ENCODE assay signal across 30 mouse cellular contexts in genomic region chr11:95198196-95198595, GRCm38 (mm10). TPM values are rescaled to one million over a fixed set of nuclear protein-coding genes. Genes with fewer than 3 reads are reported as not detected.
DNase-seq lines count a peak whose midpoint lies in the region; ATAC-seq and TF ChIP-seq lines count a peak whose summit lies in the region.
"Had no signal": no experiment of that assay in that cellular context is flagged by ENCODE, and none has a peak within 500 bp of the region (broad histone marks: within the 10 kb centered on the region; RNA-seq: fewer than 3 reads in every experiment).

No protein-coding gene starts in this region.

- H3K4me2 ChIP-seq in heart, embryonic 12.5 days = no peak overlapping the region
- no peak overlapping the region for H3K4me2 ChIP-seq in stomach, embryonic 14.5 days (replicated peaks; ENCODE audit: low read depth, low read length)
- no peak overlapping the region for H3K4me2 ChIP-seq in stomach, postnatal 0 days (replicated peaks; ENCODE audit: low read depth)
- H3K4me2 ChIP-seq in embryonic facial prominence, embryonic 14.5 days (ENCODE audit: low read depth, low read length) = no peak overlapping the region
- H3K4me2 ChIP-seq: hindbrain, embryonic 12.5 days; kidney, embryonic 15.5 days; liver, embryonic 15.5 days; neural tube, embryonic 13.5 days had no signal

- no peaks in the 10 kb centered on the region for H3K9me3 ChIP-seq in heart, embryonic 12.5 days (replicated peaks)
- H3K9me3 ChIP-seq in stomach, embryonic 14.5 days (ENCODE audit: control insufficient read depth, low read depth, low read length) = no peaks in the 10 kb centered on the region
- no peaks in the 10 kb centered on the region for H3K9me3 ChIP-seq in stomach, postnatal 0 days (ENCODE audit: control insufficient read depth, low read length)
- H3K9me3 ChIP-seq in embryonic facial prominence, embryonic 14.5 days (ENCODE audit: control insufficient read depth, low read length) = no peaks in the 10 kb centered on the region
- H3K9me3 ChIP-seq: G1E; hindbrain, embryonic 12.5 days; kidney, embryonic 15.5 days; liver, embryonic 15.5 days; midbrain, embryonic 10.5 days; neural tube, embryonic 13.5 days had no signal

- H3K27ac ChIP-seq in heart, embryonic 12.5 days (ENCODE audit: poor library complexity, severe bottlenecking) = no peak overlapping the region
- no peak overlapping the region for H3K27ac ChIP-seq in stomach, embryonic 14.5 days (ENCODE audit: low read length)
- H3K27ac ChIP-seq in stomach, postnatal 0 days (replicated peaks) = no peak overlapping the region
- no peak overlapping the region for H3K27ac ChIP-seq in embryonic facial prominence, embryonic 14.5 days (replicated peaks; ENCODE audit: low read depth, low read length)
- H3K27ac ChIP-seq: heart, adult 2 months; hindbrain, embryonic 12.5 days; kidney, embryonic 15.5 days; left cerebral cortex, adult 2 months; liver, embryonic 15.5 days; macrophage; midbrain, embryonic 10.5 days; neural tube, embryonic 13.5 days had no signal

- peak; percentile 15 to 18 for DNase-seq in heart, postnatal 10 days
- no peak for DNase-seq in stomach, postnatal 0 days (ENCODE audit: low spot score)
- no peak for DNase-seq in embryonic facial prominence, embryonic 14.5 days (ENCODE audit: low spot score)
- no peak for DNase-seq in ovary, postnatal 10 days (ENCODE audit: low spot score)
- DNase-seq: adrenal gland, adult 2 months; B cell, adult 2 months; cerebellum, adult 11 months; cerebellum, adult 9-11 months; forebrain, postnatal 0 days; gastrocnemius, postnatal 25 days; heart, adult 2 months; liver; right cerebral cortex, postnatal 4 days had no signal

- intact Hi-C loops in heart, postnatal 10 days (cut with DNase I) = no loop called here

- H3K9ac ChIP-seq in heart, embryonic 12.5 days = no peak overlapping the region
- H3K9ac ChIP-seq in stomach, embryonic 14.5 days (replicated peaks; ENCODE audit: low read depth, low read length) = peak overlapping the region; percentile 21; the same call in 1 of the 2 replicates
- no peak overlapping the region for H3K9ac ChIP-seq in stomach, postnatal 0 days (ENCODE audit: low read length)
- 0 out of 2 replicates have a peak overlapping the region, but pooled peaks have one; percentile 32 for H3K9ac ChIP-seq in embryonic facial prominence, embryonic 14.5 days (ENCODE audit: low read depth, low read length)
- H3K9ac ChIP-seq: forebrain, postnatal 0 days; hindbrain, embryonic 12.5 days; kidney, embryonic 15.5 days; liver, embryonic 15.5 days; neural tube, embryonic 13.5 days had no signal

- no peak overlapping the region for H3K4me3 ChIP-seq in heart, embryonic 12.5 days
- H3K4me3 ChIP-seq in stomach, embryonic 14.5 days (ENCODE audit: low read depth, low read length) = no peak overlapping the region
- no peak overlapping the region for H3K4me3 ChIP-seq in stomach, postnatal 0 days (ENCODE audit: low read depth, low read length)
- no peak overlapping the region for H3K4me3 ChIP-seq in embryonic facial prominence, embryonic 14.5 days (ENCODE audit: low read depth, low read length)
- H3K4me3 ChIP-seq: heart, adult 2 months; hindbrain, embryonic 12.5 days; kidney, embryonic 15.5 days; left cerebral cortex, adult 2 months; liver, embryonic 15.5 days; midbrain, embryonic 10.5 days; myocyte; neural tube, embryonic 13.5 days had no signal

- H3K27me3 ChIP-seq in heart, embryonic 12.5 days (replicated peaks) = peaks cover 87% of the 10 kb centered on the region
- H3K27me3 ChIP-seq in stomach, embryonic 14.5 days (ENCODE audit: control insufficient read depth, insufficient read depth, low read length) = peaks cover 19% of the 10 kb centered on the region
- H3K27me3 ChIP-seq in stomach, postnatal 0 days (ENCODE audit: control insufficient read depth, insufficient read depth, low read length) = 0 out of 2 replicates have a peak, but pooled peaks cover 2% of the 10 kb centered on the region
- peaks cover 11% of the 10 kb centered on the region; the same call in 1 of the 2 replicates for H3K27me3 ChIP-seq in embryonic facial prominence, embryonic 14.5 days (replicated peaks; ENCODE audit: control insufficient read depth, insufficient read depth, low read length)

- H3K36me3 ChIP-seq in heart, embryonic 12.5 days = no peaks in the 10 kb centered on the region
- H3K36me3 ChIP-seq in stomach, embryonic 14.5 days (ENCODE audit: control insufficient read depth, insufficient read depth, low read length) = no peaks in the 10 kb centered on the region
- H3K36me3 ChIP-seq in stomach, postnatal 0 days (ENCODE audit: control insufficient read depth, insufficient read depth, low read length) = no peaks in the 10 kb centered on the region
- no peaks in the 10 kb centered on the region for H3K36me3 ChIP-seq in embryonic facial prominence, embryonic 14.5 days (ENCODE audit: control insufficient read depth, insufficient read depth, low read length)
- H3K36me3 ChIP-seq: G1E; hindbrain, embryonic 12.5 days; kidney, embryonic 15.5 days; liver, embryonic 15.5 days; midbrain, embryonic 10.5 days; neural tube, embryonic 13.5 days had no signal

- no peak for TF ChIP-seq CTCF in stomach, postnatal 0 days (IDR thresholded peaks at IDR 0.05; ENCODE audit: low read depth)

- H3K4me1 ChIP-seq in heart, embryonic 12.5 days (replicated peaks) = peaks cover 9% of the 10 kb centered on the region
- H3K4me1 ChIP-seq in stomach, embryonic 14.5 days (ENCODE audit: control insufficient read depth, insufficient read depth, low read length) = peaks cover 11% of the 10 kb centered on the region
- H3K4me1 ChIP-seq in stomach, postnatal 0 days (replicated peaks; ENCODE audit: control insufficient read depth, insufficient read depth) = peaks cover 3% of the 10 kb centered on the region; the same call in 1 of the 2 replicates
- peaks cover 12% of the 10 kb centered on the region for H3K4me1 ChIP-seq in embryonic facial prominence, embryonic 14.5 days (ENCODE audit: control insufficient read depth, insufficient read depth, low read length)
- H3K4me1 ChIP-seq: liver, embryonic 15.5 days had no signal

- no peak for ATAC-seq in heart, embryonic 12.5 days (ENCODE audit: insufficient number of reproducible peaks, low FRiP score)
- ATAC-seq in stomach, embryonic 14.5 days (ENCODE audit: insufficient number of reproducible peaks, insufficient read depth, low FRiP score, low read depth) = no peak
- ATAC-seq in stomach, postnatal 0 days (ENCODE audit: low FRiP score, low TSS enrichment) = no peak
- ATAC-seq in embryonic facial prominence, embryonic 14.5 days (ENCODE audit: low read depth) = peak; percentile 47
- no peak for ATAC-seq in megakaryocyte-erythroid progenitor cell, adult 5-6 weeks (replicated peaks; ENCODE audit: low FRiP score, low TSS enrichment, poor library complexity, severe bottlenecking)
- ATAC-seq: forebrain, postnatal 0 days; lung, postnatal 0 days; midbrain, embryonic 16.5 days; Patski had no signal

- WGBS in heart, embryonic 12.5 days = 38% methylated on average over 13 of the region's 13 CpGs
- 32% methylated on average over 13 of the region's 13 CpGs for WGBS in stomach, embryonic 14.5 days
- WGBS in stomach, postnatal 0 days = 35% methylated on average over 13 of the region's 13 CpGs
- 36% methylated on average over 12 of the region's 13 CpGs for WGBS in embryonic facial prominence, embryonic 14.5 days

- TF ChIP-seq EP300 in stomach, postnatal 0 days (optimal IDR thresholded peaks at IDR 0.05) = no peak

RNA-seq across cellular contexts. Expression of gene Dlx4, which starts 52.1 kb away (rescaled TPM):
- under 1 TPM in 1 of 2 experiments, not detected in 1; 0.12 TPM for total RNA-seq in heart, postnatal 10 days (2021)
- polyA plus RNA-seq in heart, embryonic 12.5 days (2016; fragmentation: Nextera tagmentation; extraction: Ambion mirVana) = 0.14 TPM in 1 of 2 replicates, not detected in the other
- polyA plus RNA-seq in stomach, embryonic 14.5 days (2014; fragmentation: Nextera tagmentation; extraction: Ambion mirVana) = 0.46 and 0.52 TPM in 2 replicates
- 1.6 and 1.7 TPM in 2 replicates for polyA plus RNA-seq in stomach, postnatal 0 days (2015; fragmentation: Nextera tagmentation; extraction: Ambion mirVana)
- polyA plus RNA-seq in embryonic facial prominence, embryonic 14.5 days (2014; fragmentation: Nextera tagmentation; extraction: Ambion mirVana) = 3.1 and 3.2 TPM in 2 replicates
- not detected in 2 replicates for total RNA-seq in megakaryocyte-erythroid progenitor cell, adult 5-6 weeks (2014; fragmentation: Nextera tagmentation)
- not detected in 2 replicates for total RNA-seq in megakaryocyte-erythroid progenitor cell, adult 5-6 weeks (2017)
- total RNA-seq: common myeloid progenitor, adult 5-6 weeks; forebrain, postnatal 0 days; gastrocnemius, postnatal 25 days; heart, adult 2 months; left cerebral cortex, adult 2 months; left cerebral cortex, postnatal 36 days had no signal
- polyA plus RNA-seq: G1E; kidney, embryonic 15.5 days; macrophage; neural tube, embryonic 13.5 days had no signal

Comparison
In these comparisons a context has a peak if more than half of its experiments do, and no peak if none do; other contexts are left out.
1. H3K9ac ChIP-seq: peak in stomach, embryonic 14.5 days (single experiment) and embryonic facial prominence, embryonic 14.5 days (single experiment); none in heart, embryonic 12.5 days (single experiment) and stomach, postnatal 0 days (single experiment).
2. DNase-seq: peak in heart, postnatal 10 days (2 of 2); none in stomach, postnatal 0 days (single experiment), embryonic facial prominence, embryonic 14.5 days (single experiment) and ovary, postnatal 10 days (single experiment).